Comparison of ENCODE assay signal across 17 mouse cellular contexts in genomic region chr2:97990666-97991065, GRCm38 (mm10).
"Had no signal": no experiment of that assay in that cellular context is flagged by ENCODE, and none has a peak within 500 bp of the region (broad histone marks: within the 10 kb centered on the region; RNA-seq: fewer than 3 reads in every experiment).

No protein-coding gene starts in this region.

- H3K27ac ChIP-seq: lung, embryonic 15.5 days; macrophage; midbrain, embryonic 13.5 days; midbrain, embryonic 15.5 days; neural tube, embryonic 12.5 days; stomach, embryonic 15.5 days; stomach, postnatal 0 days had no signal

- DNase-seq: liver, postnatal 0 days; lung, adult 2 months; lung, postnatal 14 days; lung, postnatal 36 days; right cerebral cortex, postnatal 14 days; thymus, adult 18-20 months; thymus, postnatal 14 days; thymus, postnatal 36 days had no signal

- ATAC-seq: liver, postnatal 0 days; lung, postnatal 0 days; midbrain, embryonic 13.5 days; midbrain, embryonic 15.5 days had no signal

- H3K4me3 ChIP-seq: lung, embryonic 15.5 days; megakaryocyte, embryonic 14.5 days; midbrain, embryonic 13.5 days; midbrain, embryonic 15.5 days; neural tube, embryonic 12.5 days; stomach, embryonic 15.5 days had no signal
